11 mouse cellular contexts compared by ENCODE assay signal in the genomic region with DNA sequence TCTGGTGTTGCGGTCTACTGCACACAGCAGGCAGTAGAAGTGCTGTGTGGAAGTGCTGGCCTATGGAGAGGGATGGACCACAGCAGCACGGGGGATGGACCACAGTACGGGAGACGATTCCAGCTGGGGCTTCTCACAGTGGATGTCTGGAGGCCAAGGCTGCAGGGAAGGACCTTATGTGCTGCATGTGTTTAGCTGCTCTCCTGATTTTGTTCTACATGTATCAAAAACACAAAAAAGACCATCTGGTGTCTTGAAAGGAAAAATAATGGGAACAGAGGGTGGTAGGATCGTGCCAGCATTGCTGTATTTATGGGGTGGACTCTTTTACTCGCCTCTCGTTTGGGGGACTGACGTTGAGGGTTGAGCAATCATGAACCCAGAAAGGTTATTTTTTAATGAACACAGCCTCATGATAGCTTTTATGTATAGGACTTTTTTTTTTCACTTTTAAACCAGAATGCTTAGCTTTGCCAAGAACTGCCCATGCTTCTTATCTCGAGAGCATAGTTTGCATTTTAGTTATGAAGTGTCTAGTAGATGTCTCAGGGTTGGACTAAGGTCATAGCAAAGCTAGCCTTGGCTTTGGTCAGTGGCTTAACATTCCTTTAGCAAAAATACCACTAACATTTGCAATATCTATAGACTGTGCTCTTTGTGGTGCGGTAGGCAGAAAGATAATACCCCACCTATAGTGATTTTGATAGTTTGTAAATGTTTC.
A peak's percentile ranks its signal among the peaks of the same experiment; 100 is the strongest.
DNase-seq lines count a peak whose midpoint lies in the region; ATAC-seq and TF ChIP-seq lines count a peak whose summit lies in the region.
"Had no signal": no experiment of that assay in that cellular context is flagged by ENCODE, and none has a peak within 500 bp of the region (broad histone marks: within the 10 kb centered on the region; RNA-seq: fewer than 3 reads in every experiment).

No protein-coding gene starts in this region.

- 53% methylated on average over 10 of the region's 10 CpGs for WGBS in forebrain, embryonic 15.5 days
- 87% methylated on average over 10 of the region's 10 CpGs for WGBS in forebrain, embryonic 10.5 days
- 37% methylated on average over 10 of the region's 10 CpGs for WGBS in lung, embryonic 14.5 days
- WGBS in hindbrain, embryonic 16.5 days, result 49% methylated on average over 10 of the region's 10 CpGs

- DNase-seq in forebrain, embryonic 10.5 days (ENCODE audit: extremely low spot score, low spot score), result no peak
- peak; percentile 88 for DNase-seq in lung, embryonic 14.5 days
- DNase-seq in lung, postnatal 25 days (ENCODE audit: low spot score), result no peak
- no peak for DNase-seq in gastrocnemius, adult 18-20 months (ENCODE audit: low spot score)
- DNase-seq in spleen, postnatal 14 days (ENCODE audit: low spot score in 2 of 2), result no peak
- DNase-seq: B cell, adult 2 months; thymus, adult 2 months had no signal

- peaks cover 21% of the 10 kb centered on the region for H3K4me1 ChIP-seq in forebrain, embryonic 15.5 days
- peaks cover 9% of the 10 kb centered on the region; the same call in 1 of the 2 replicates for H3K4me1 ChIP-seq in forebrain, embryonic 10.5 days
- peaks cover 13% of the 10 kb centered on the region for H3K4me1 ChIP-seq in lung, embryonic 14.5 days (ENCODE audit: insufficient read depth)
- no peaks in the 10 kb centered on the region for H3K4me1 ChIP-seq in hindbrain, embryonic 16.5 days (ENCODE audit: control insufficient read depth, insufficient read depth, low read depth, low read length)
- no peaks in the 10 kb centered on the region for H3K4me1 ChIP-seq in testis, adult 2 months (ENCODE audit: control insufficient read depth, insufficient read depth, low read length)

- H3K36me3 ChIP-seq in forebrain, embryonic 15.5 days, result no peaks in the 10 kb centered on the region
- H3K36me3 ChIP-seq in forebrain, embryonic 10.5 days (replicated peaks), result peaks cover 5% of the 10 kb centered on the region; the same call in 1 of the 2 replicates
- no peaks in the 10 kb centered on the region for H3K36me3 ChIP-seq in lung, embryonic 14.5 days (ENCODE audit: insufficient read depth)
- no peaks in the 10 kb centered on the region for H3K36me3 ChIP-seq in hindbrain, embryonic 16.5 days (ENCODE audit: control insufficient read depth, insufficient read depth, low read length)
- H3K36me3 ChIP-seq in testis, adult 2 months (ENCODE audit: control insufficient read depth, insufficient read depth, low read length), result no peaks in the 10 kb centered on the region
- H3K36me3 ChIP-seq: liver, embryonic 15.5 days had no signal

- no peaks in the 10 kb centered on the region for H3K27me3 ChIP-seq in forebrain, embryonic 15.5 days
- no peaks in the 10 kb centered on the region for H3K27me3 ChIP-seq in forebrain, embryonic 10.5 days (ENCODE audit: poor library complexity, severe bottlenecking)
- H3K27me3 ChIP-seq in lung, embryonic 14.5 days (ENCODE audit: insufficient read depth, low read length), result no peaks in the 10 kb centered on the region
- H3K27me3 ChIP-seq in hindbrain, embryonic 16.5 days (replicated peaks; ENCODE audit: control insufficient read depth, insufficient read depth, low read length), result no peaks in the 10 kb centered on the region
- H3K27me3 ChIP-seq in testis, adult 2 months (ENCODE audit: control insufficient read depth, insufficient read depth, low read length), result no peaks in the 10 kb centered on the region
- H3K27me3 ChIP-seq: liver, embryonic 15.5 days had no signal

- ATAC-seq in forebrain, embryonic 15.5 days (replicated peaks), result peak; percentile 80
- ATAC-seq in lung, embryonic 14.5 days (ENCODE audit: insufficient read depth), result peak; percentile 98
- peak; percentile 70 for ATAC-seq in hindbrain, embryonic 16.5 days

- H3K4me3 ChIP-seq in forebrain, embryonic 15.5 days, result no peak overlapping the region
- no peak overlapping the region for H3K4me3 ChIP-seq in forebrain, embryonic 10.5 days
- H3K4me3 ChIP-seq in lung, embryonic 14.5 days (ENCODE audit: low read depth, low read length), result no peak overlapping the region
- H3K4me3 ChIP-seq in hindbrain, embryonic 16.5 days (ENCODE audit: low read length), result no peak overlapping the region
- H3K4me3 ChIP-seq in testis, adult 2 months (ENCODE audit: control insufficient read depth, low read depth, low read length), result no peak overlapping the region
- H3K4me3 ChIP-seq: liver, embryonic 15.5 days had no signal

- no peak for TF ChIP-seq CTCF in lung, embryonic 14.5 days (IDR thresholded peaks at IDR 0.05; ENCODE audit: low read depth)
- no peak for TF ChIP-seq CTCF in testis, adult 2 months (IDR thresholded peaks at IDR 0.05; ENCODE audit: control insufficient read depth, insufficient read depth, insufficient replicate concordance, low read depth, low read length)

- H3K4me2 ChIP-seq in forebrain, embryonic 15.5 days (replicated peaks), result no peak overlapping the region
- peak overlapping the region; percentile 31; the same call in 1 of the 2 replicates for H3K4me2 ChIP-seq in lung, embryonic 14.5 days
- no peak overlapping the region for H3K4me2 ChIP-seq in hindbrain, embryonic 16.5 days (ENCODE audit: low read length)
- H3K4me2 ChIP-seq: liver, embryonic 15.5 days had no signal

- no peak overlapping the region for H3K9ac ChIP-seq in forebrain, embryonic 15.5 days (replicated peaks)
- H3K9ac ChIP-seq in lung, embryonic 14.5 days, result no peak overlapping the region
- no peak overlapping the region for H3K9ac ChIP-seq in hindbrain, embryonic 16.5 days (ENCODE audit: low read depth, low read length)
- H3K9ac ChIP-seq: liver, embryonic 15.5 days had no signal

- TF ChIP-seq POLR2A in testis, adult 2 months (IDR thresholded peaks at IDR 0.05; ENCODE audit: control insufficient read depth, low read depth, low read length), result no peak

- H3K27ac ChIP-seq in forebrain, embryonic 15.5 days (replicated peaks), result peak overlapping the region; percentile 78
- H3K27ac ChIP-seq in forebrain, embryonic 10.5 days, result no peak overlapping the region
- peak overlapping the region; percentile 79 for H3K27ac ChIP-seq in lung, embryonic 14.5 days (ENCODE audit: low read depth)
- H3K27ac ChIP-seq in hindbrain, embryonic 16.5 days (ENCODE audit: low read depth, low read length), result no peak overlapping the region; the same call in 1 of the 2 replicates
- peak overlapping the region; percentile 60; the same call in 1 of the 2 replicates for H3K27ac ChIP-seq in testis, adult 2 months (ENCODE audit: control insufficient read depth, insufficient read depth, low read depth, low read length)
- H3K27ac ChIP-seq: liver, embryonic 15.5 days had no signal

- no peaks in the 10 kb centered on the region for H3K9me3 ChIP-seq in forebrain, embryonic 15.5 days
- H3K9me3 ChIP-seq in forebrain, embryonic 10.5 days, result no peaks in the 10 kb centered on the region
- no peaks in the 10 kb centered on the region for H3K9me3 ChIP-seq in lung, embryonic 14.5 days (ENCODE audit: low read depth, low read length)
- no peaks in the 10 kb centered on the region for H3K9me3 ChIP-seq in hindbrain, embryonic 16.5 days (ENCODE audit: control insufficient read depth, low read length)
- H3K9me3 ChIP-seq: liver, embryonic 15.5 days had no signal

Comparison
In these comparisons a context has a peak if more than half of its experiments do, and no peak if none do; other contexts are left out.
1. H3K27ac ChIP-seq: peak in forebrain, embryonic 15.5 days (single experiment), lung, embryonic 14.5 days (single experiment) and testis, adult 2 months (single experiment); none in forebrain, embryonic 10.5 days (single experiment) and hindbrain, embryonic 16.5 days (single experiment).
2. Peak in every context shown above with its lines, with median percentiles within 50 percentile points of each other: ATAC-seq.